Mouse (Mus musculus) C2C12 (cell line): ENCODE data around the gene Abo.

ENCODE experiments used
- CTCF ChIP-seq: IDR thresholded peaks from one replicate; pipeline ENCODE4 v1.5.1; 2011; ENCODE audit not compliant: control insufficient read depth, insufficient read depth, insufficient read length
- FOSL1 ChIP-seq: IDR thresholded peaks from one replicate; pipeline ENCODE4 v1.8.0; 2011; ENCODE audit warnings: mild to moderate bottlenecking, low read length; ENCODE audit not compliant: poor library complexity, insufficient read depth, severe bottlenecking
- MAX ChIP-seq: IDR thresholded peaks from one replicate; pipeline ENCODE4 v1.6.1; 2011; ENCODE audit warnings: mild to moderate bottlenecking, control low read depth
- MYOD1 ChIP-seq: IDR thresholded peaks from one replicate; pipeline ENCODE4 v1.6.1; 2011; ENCODE audit warnings: low read depth; ENCODE audit not compliant: control insufficient read depth, insufficient read length
- USF1 ChIP-seq: IDR thresholded peaks from one replicate; pipeline ENCODE4 v1.6.1; 2011; ENCODE audit warnings: low read depth, mild to moderate bottlenecking, control low read depth, moderate library complexity

DNA sequence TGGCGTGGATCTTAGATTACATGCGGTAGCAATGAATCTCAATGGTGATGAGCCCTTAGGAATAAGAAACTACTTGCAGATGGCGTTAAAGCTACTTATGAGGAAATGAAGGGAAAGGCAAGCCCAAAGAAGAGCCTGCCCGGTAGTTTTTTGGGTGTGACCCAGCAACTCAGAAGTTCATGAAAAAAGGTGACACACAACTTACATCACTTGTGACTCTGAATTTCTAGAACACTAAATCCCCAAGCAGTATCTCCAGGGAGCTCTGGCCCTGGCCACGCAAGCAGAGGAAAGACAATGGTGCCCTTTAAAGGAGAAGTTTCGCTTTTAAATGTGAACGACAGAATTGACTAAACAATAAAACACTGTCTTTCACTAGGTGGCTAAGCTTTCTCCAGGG lies 38.5 kb upstream of the Abo start:
- no peak for TF ChIP-seq MAX
- TF ChIP-seq FOSL1, result no peak
- TF ChIP-seq CTCF, result no peak
- TF ChIP-seq MYOD1, result no peak
- no peak for TF ChIP-seq USF1
